Mouse (Mus musculus) liver, embryonic 13.5 days (tissue): ENCODE data around the gene Gm14444. TPM values are rescaled to one million over a fixed set of nuclear protein-coding genes. Genes with fewer than 3 reads are reported as not detected.
"Not testable (repeated sequence)": the region's sequence is repeated elsewhere in the genome, so short reads cannot be mapped to it uniquely, and the experiment has no call there.

Experiments
- ATAC-seq: fragments of 200-750 bp; cut with Nextera tagmentation; 2 replicates; pipeline ENCODE4 v1.8.0; 2017; ENCODE audit warnings: low read depth, mild to moderate bottlenecking, moderate number of reproducible peaks, moderate library complexity
- DNase-seq: peaks from one replicate; pipeline ENCODE4 v3.0.0; 2022
- H3K27ac ChIP-seq: fragments of 300-500 bp; sonication (generic); 2 replicates; pipeline ENCODE4 v1.5.1; 2015; ENCODE audit warnings: moderate library complexity, mild to moderate bottlenecking, inconsistent platforms
- H3K27me3 ChIP-seq: fragments of 300-500 bp; sonication (generic); 2 replicates; pipeline ENCODE4 v1.6.1; 2015; ENCODE audit warnings: mild to moderate bottlenecking, inconsistent platforms
- H3K36me3 ChIP-seq: fragments of 300-500 bp; sonication (generic); 2 replicates; pipeline ENCODE4 v1.6.1; 2015; ENCODE audit warnings: mild to moderate bottlenecking, inconsistent platforms
- H3K4me1 ChIP-seq: fragments of 300-500 bp; sonication (generic); replicated peaks from 2 replicates; pipeline ENCODE4 v1.6.1; 2015; ENCODE audit warnings: inconsistent platforms
- H3K4me2 ChIP-seq: fragments of 300-500 bp; sonication (generic); 2 replicates; pipeline ENCODE4 v1.6.1; 2015; ENCODE audit warnings: inconsistent platforms, mild to moderate bottlenecking, moderate library complexity
- H3K4me3 ChIP-seq: fragments of 300-500 bp; sonication (generic); replicated peaks from 2 replicates; pipeline ENCODE4 v1.5.1; 2015; ENCODE audit warnings: mild to moderate bottlenecking, inconsistent platforms
- H3K9ac ChIP-seq: fragments of 300-500 bp; sonication (generic); 2 replicates; pipeline ENCODE4 v1.6.1; 2015; ENCODE audit warnings: mild to moderate bottlenecking, inconsistent platforms
- H3K9me3 ChIP-seq: fragments of 300-500 bp; sonication (generic); replicated peaks from 2 replicates; pipeline ENCODE4 v1.6.1; 2016; ENCODE audit warnings: inconsistent platforms
- WGBS: fragments of 180-500 bp; shearing (Covaris S2); methylation state at CpG from one replicate; pipeline ENCODE4 v1.1.7; 2015; ENCODE audit not compliant: insufficient replicate concordance; 5-methylcytosine and 5-hydroxymethylcytosine counted together
- polyA plus RNA-seq: library from polyadenylated mRNA; unstranded; fragments of >200 nt; fragmentation: Nextera tagmentation; extraction: Ambion mirVana; gene quantifications from 2 replicates; pipeline ENCODE4 v1.2.1, GENCODE M21; 2015

Gene Gm14444
- polyA plus RNA-seq: not detected in 2 replicates

- not testable (repeated sequence) for ATAC-seq, H3K4me1 ChIP-seq, H3K4me3 ChIP-seq, H3K9ac ChIP-seq, H3K27ac ChIP-seq, H3K36me3 ChIP-seq, H3K9me3 ChIP-seq, DNase-seq, H3K4me2 ChIP-seq, H3K27me3 ChIP-seq
- WGBS: 48% methylated on average over 1 of the region's 1 CpGs
These were observed at the start of gene Gm14444 for GRCm38 (mm10) chr2:175010022-175010421. TSS of gene Gm14444 (plus strand) at chr2:175010241.

- not testable (repeated sequence) for ATAC-seq, H3K9ac ChIP-seq
These were observed 44.6 kb upstream of the Gm14444 start for GRCm38 (mm10) chr2:174965466-174965865.

GRCm38 (mm10) chr2:175044268-175044667, 34.2 kb downstream of the Gm14444 start:
- H3K4me1 ChIP-seq, H3K27me3 ChIP-seq, H3K9me3 ChIP-seq, H3K27ac ChIP-seq, H3K4me2 ChIP-seq, ATAC-seq, H3K36me3 ChIP-seq, H3K4me3 ChIP-seq, H3K9ac ChIP-seq, DNase-seq: not testable (repeated sequence)
- 80% methylated on average over 27 of the region's 27 CpGs for WGBS

More at GRCm38 (mm10) chr2:174965466-174965865, 44.6 kb upstream of the Gm14444 start:
- not testable (repeated sequence) for H3K27me3 ChIP-seq, H3K27ac ChIP-seq, H3K4me2 ChIP-seq, H3K4me1 ChIP-seq, H3K9me3 ChIP-seq, H3K36me3 ChIP-seq, DNase-seq, H3K4me3 ChIP-seq
- WGBS: 46% methylated on average over 3 of the region's 3 CpGs

- H3K36me3 ChIP-seq, DNase-seq, ATAC-seq, H3K4me1 ChIP-seq, H3K4me2 ChIP-seq, H3K27ac ChIP-seq, H3K4me3 ChIP-seq, H3K9me3 ChIP-seq, H3K27me3 ChIP-seq, H3K9ac ChIP-seq: not testable (repeated sequence)
- 49% methylated on average over 1 of the region's 1 CpGs for WGBS
These were observed 57.7 kb downstream of the Gm14444 start, which contains the start of gene Gm14393 for GRCm38 (mm10) chr2:175067681-175068261. TSS of gene Gm14393 (minus strand) at chr2:175067781.

Other genes starting within 250 kb of the Gm14444 start
- gene Edn3, start 249.6 kb upstream of the Gm14444 start, polyA plus RNA-seq: 0.59 and 0.63 TPM in 2 replicates
- 0.32 TPM in 1 of 2 replicates, not detected in the other for gene Gm14393, start 57.5 kb downstream of the Gm14444 start, polyA plus RNA-seq
- 1.2 and 1.4 TPM in 2 replicates for gene Gm14399, start 131.8 kb downstream of the Gm14444 start, polyA plus RNA-seq
- 0.06 and 0.09 TPM in 2 replicates for gene Gm14443, start 165.6 kb downstream of the Gm14444 start, polyA plus RNA-seq
- 0.23 and 1.6 TPM in 2 replicates for gene Gm14391, start 196.7 kb downstream of the Gm14444 start, polyA plus RNA-seq